Mouse (Mus musculus) G1E (cell line): ENCODE data around the gene Cnbd2.

ENCODE experiments used
- CTCF ChIP-seq: IDR thresholded peaks from 2 replicates; pipeline ENCODE4 v1.5.1; 2012; ENCODE audit warnings: low read depth, low read length, inconsistent platforms, mixed read lengths
- GATA1 ChIP-seq: IDR thresholded peaks from 2 replicates; pipeline ENCODE4 v1.6.1; 2012; ENCODE audit warnings: borderline replicate concordance, low read length, inconsistent platforms, mixed read lengths
- TAL1 ChIP-seq: conservative IDR thresholded peaks from 2 replicates; pipeline ENCODE4 v1.6.1; 2012; ENCODE audit warnings: low read depth, low read length, inconsistent platforms, mixed read lengths

DNA sequence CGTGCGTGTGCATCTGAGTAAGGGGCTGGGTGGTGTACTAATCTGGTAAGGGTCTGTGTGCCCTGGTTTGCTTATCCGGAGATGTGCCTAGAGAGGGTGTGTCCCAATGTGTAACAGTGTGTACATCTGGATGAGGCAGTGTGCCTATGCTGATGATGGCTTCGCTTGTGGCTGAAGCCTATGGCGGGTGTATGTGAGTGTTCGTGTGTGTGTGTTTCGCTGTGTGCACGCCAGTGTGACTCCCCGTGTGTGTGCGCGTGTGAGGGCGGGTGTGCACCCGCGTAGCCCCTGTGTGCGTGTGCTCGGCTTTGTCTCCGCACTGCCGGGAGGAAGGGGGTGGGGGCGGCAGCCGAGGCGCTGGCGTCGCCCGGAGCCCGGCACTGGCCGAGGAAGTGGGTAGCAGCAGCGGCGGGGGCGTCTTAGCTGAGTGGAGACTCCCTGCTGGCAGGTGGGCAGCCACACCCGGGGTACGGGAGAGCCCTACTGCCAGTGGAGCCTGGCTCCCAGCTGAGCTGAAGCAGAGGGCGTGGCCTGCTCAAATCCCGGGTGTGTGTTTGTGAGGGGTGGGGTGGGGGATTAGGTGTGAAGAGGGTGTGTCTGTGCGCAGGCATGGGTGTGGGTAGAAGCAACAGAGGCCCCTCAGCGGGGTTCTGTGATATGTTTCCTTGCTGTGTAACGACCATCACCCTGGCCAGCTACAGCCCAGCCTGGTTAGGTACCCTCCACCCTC is 109.4 kb downstream of the Cnbd2 start:
- TF ChIP-seq GATA1 (no peak), CTCF (no peak), TAL1 (no peak)
